In the genomic region with DNA sequence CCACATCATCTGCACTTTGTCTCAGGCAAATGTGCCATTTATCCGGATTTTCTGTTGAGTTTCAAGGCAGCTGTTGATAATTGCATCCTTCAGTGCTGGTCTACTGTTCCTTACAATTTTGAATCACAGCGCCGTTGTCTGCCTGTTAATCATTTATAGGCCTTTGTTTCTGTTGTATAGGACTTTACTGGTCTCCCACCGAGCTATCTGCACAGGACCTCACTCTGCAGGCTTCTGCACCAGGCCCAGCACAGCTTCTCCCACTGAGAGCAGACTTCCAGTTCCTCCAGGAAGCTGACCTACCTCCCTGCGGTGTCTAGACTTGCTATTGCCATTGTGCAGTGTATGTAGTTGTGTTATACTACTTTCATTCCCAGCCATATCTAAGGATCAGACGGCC, we compare ENCODE assay signal across 29 mouse cellular contexts. TPM values are rescaled to one million over a fixed set of nuclear protein-coding genes. Genes with fewer than 3 reads are reported as not detected.
DNase-seq lines count a peak whose midpoint lies in the region; ATAC-seq and TF ChIP-seq lines count a peak whose summit lies in the region.
"Had no signal": no experiment of that assay in that cellular context is flagged by ENCODE, and none has a peak within 500 bp of the region (broad histone marks: within the 10 kb centered on the region; RNA-seq: fewer than 3 reads in every experiment).

No protein-coding gene starts in this region.

- no peak for TF ChIP-seq CTCF in forebrain, postnatal 0 days (IDR thresholded peaks at IDR 0.05; ENCODE audit: low read depth)

- no peak overlapping the region for H3K9ac ChIP-seq in midbrain, embryonic 12.5 days (replicated peaks)
- no peak overlapping the region for H3K9ac ChIP-seq in midbrain, embryonic 16.5 days (ENCODE audit: low read depth, low read length)
- no peak overlapping the region for H3K9ac ChIP-seq in forebrain, embryonic 12.5 days
- no peak overlapping the region for H3K9ac ChIP-seq in forebrain, postnatal 0 days
- H3K9ac ChIP-seq: heart, embryonic 13.5 days; hindbrain, embryonic 15.5 days; kidney, embryonic 15.5 days; liver, embryonic 15.5 days; lung, embryonic 14.5 days had no signal

- ATAC-seq in midbrain, embryonic 12.5 days (ENCODE audit: low FRiP score, low read depth) = peak; percentile 19; the same call in 1 of the 2 replicates
- ATAC-seq in midbrain, embryonic 16.5 days = no peak
- ATAC-seq in forebrain, embryonic 12.5 days (ENCODE audit: low FRiP score) = peak; percentile 41; the same call in 1 of the 2 replicates
- ATAC-seq in forebrain, postnatal 0 days = peak; percentile 32; the same call in 1 of the 2 replicates
- ATAC-seq: inflammation-experienced regulatory T-cells, adult 6 months; Patski had no signal

- peaks cover 16% of the 10 kb centered on the region for H3K4me1 ChIP-seq in midbrain, embryonic 12.5 days
- H3K4me1 ChIP-seq in midbrain, embryonic 16.5 days (ENCODE audit: control insufficient read depth, insufficient read depth, low read length) = no peaks in the 10 kb centered on the region; the same call in 1 of the 2 replicates
- H3K4me1 ChIP-seq in forebrain, embryonic 12.5 days = peaks cover 21% of the 10 kb centered on the region
- H3K4me1 ChIP-seq in forebrain, postnatal 0 days (ENCODE audit: insufficient read depth) = no peaks in the 10 kb centered on the region
- H3K4me1 ChIP-seq: heart, embryonic 13.5 days; hindbrain, embryonic 15.5 days; liver, embryonic 15.5 days had no signal

- H3K27ac ChIP-seq in midbrain, embryonic 12.5 days (replicated peaks) = no peak overlapping the region
- no peak overlapping the region for H3K27ac ChIP-seq in midbrain, embryonic 16.5 days (ENCODE audit: low read length)
- H3K27ac ChIP-seq in forebrain, embryonic 12.5 days = 0 out of 2 replicates have a peak overlapping the region, but pooled peaks have one; percentile 20
- peak overlapping the region; percentile 35; the same call in 1 of the 2 replicates for H3K27ac ChIP-seq in forebrain, postnatal 0 days (ENCODE audit: low read depth, low read length)
- H3K27ac ChIP-seq: heart, embryonic 13.5 days; hindbrain, embryonic 15.5 days; kidney, embryonic 15.5 days; liver, embryonic 15.5 days; midbrain, embryonic 10.5 days had no signal

- H3K27me3 ChIP-seq in midbrain, embryonic 12.5 days = no peaks in the 10 kb centered on the region
- H3K27me3 ChIP-seq in midbrain, embryonic 16.5 days (ENCODE audit: control insufficient read depth, insufficient read depth, low read depth, low read length) = no peaks in the 10 kb centered on the region
- H3K27me3 ChIP-seq in forebrain, embryonic 12.5 days = no peaks in the 10 kb centered on the region; the same call in 1 of the 2 replicates
- H3K27me3 ChIP-seq in forebrain, postnatal 0 days (ENCODE audit: insufficient read depth, low read length) = no peaks in the 10 kb centered on the region
- H3K27me3 ChIP-seq: heart, embryonic 13.5 days; hindbrain, embryonic 15.5 days; kidney, embryonic 15.5 days; liver, embryonic 15.5 days had no signal

- DNase-seq in heart, adult 11 months = peak; percentile 73
- DNase-seq in heart, adult 8-10 months (ENCODE audit: low spot score) = no peak
- DNase-seq in forebrain, postnatal 0 days = no peak
- no peak for DNase-seq in gastrocnemius, postnatal 10 days
- DNase-seq in cerebellum, postnatal 4 days (ENCODE audit: low spot score in 2 of 2) = no peak
- DNase-seq: adrenal gland, postnatal 14 days; cerebellum, adult 11-12 months; cerebellum, postnatal 10 days; heart, postnatal 10 days; kidney, adult 11 months; layer of hippocampus, postnatal 36 days; liver; lung, embryonic 14.5 days; lung, postnatal 14 days; thymus, postnatal 4 days had no signal

- no peak overlapping the region for H3K4me2 ChIP-seq in midbrain, embryonic 12.5 days (replicated peaks)
- H3K4me2 ChIP-seq in midbrain, embryonic 16.5 days (ENCODE audit: low read length) = no peak overlapping the region
- H3K4me2 ChIP-seq in forebrain, embryonic 12.5 days = no peak overlapping the region
- no peak overlapping the region for H3K4me2 ChIP-seq in forebrain, postnatal 0 days (ENCODE audit: low read depth)
- H3K4me2 ChIP-seq: heart, embryonic 13.5 days; hindbrain, embryonic 15.5 days; kidney, embryonic 15.5 days; liver, embryonic 15.5 days; lung, embryonic 14.5 days had no signal

- 27% methylated on average over 6 of the region's 6 CpGs for WGBS in midbrain, embryonic 12.5 days
- 20% methylated on average over 6 of the region's 6 CpGs for WGBS in midbrain, embryonic 16.5 days
- 22% methylated on average over 6 of the region's 6 CpGs for WGBS in forebrain, embryonic 12.5 days
- 18% methylated on average over 6 of the region's 6 CpGs for WGBS in forebrain, postnatal 0 days

- H3K4me3 ChIP-seq in midbrain, embryonic 12.5 days = no peak overlapping the region
- no peak overlapping the region for H3K4me3 ChIP-seq in midbrain, embryonic 16.5 days (ENCODE audit: low read depth, low read length)
- H3K4me3 ChIP-seq in forebrain, embryonic 12.5 days (replicated peaks) = no peak overlapping the region
- H3K4me3 ChIP-seq in forebrain, postnatal 0 days (ENCODE audit: low read depth, low read length) = no peak overlapping the region
- H3K4me3 ChIP-seq: heart, embryonic 13.5 days; hindbrain, embryonic 15.5 days; kidney, embryonic 15.5 days; liver, embryonic 15.5 days; midbrain, embryonic 10.5 days had no signal

- H3K9me3 ChIP-seq in midbrain, embryonic 12.5 days = no peaks in the 10 kb centered on the region
- no peaks in the 10 kb centered on the region for H3K9me3 ChIP-seq in midbrain, embryonic 16.5 days (replicated peaks; ENCODE audit: control insufficient read depth, low read length, poor library complexity, severe bottlenecking)
- H3K9me3 ChIP-seq in forebrain, embryonic 12.5 days = no peaks in the 10 kb centered on the region
- H3K9me3 ChIP-seq in forebrain, postnatal 0 days (ENCODE audit: low read length) = no peaks in the 10 kb centered on the region
- H3K9me3 ChIP-seq: heart, embryonic 13.5 days; hindbrain, embryonic 15.5 days; kidney, embryonic 15.5 days; liver, embryonic 15.5 days; midbrain, embryonic 10.5 days had no signal

- H3K36me3 ChIP-seq in midbrain, embryonic 12.5 days = no peaks in the 10 kb centered on the region
- H3K36me3 ChIP-seq in midbrain, embryonic 16.5 days (ENCODE audit: control insufficient read depth, insufficient read depth, low read length) = no peaks in the 10 kb centered on the region
- H3K36me3 ChIP-seq in forebrain, embryonic 12.5 days (replicated peaks) = no peaks in the 10 kb centered on the region
- no peaks in the 10 kb centered on the region for H3K36me3 ChIP-seq in forebrain, postnatal 0 days (ENCODE audit: insufficient read depth)
- H3K36me3 ChIP-seq: heart, embryonic 13.5 days; hindbrain, embryonic 15.5 days; kidney, embryonic 15.5 days; liver, embryonic 15.5 days; midbrain, embryonic 10.5 days had no signal

RNA-seq across cellular contexts. Expression of a gene that starts 11.9 kb away (rescaled TPM):
- under 1 TPM; 0.43 to 0.75 (median 0.61) TPM for total RNA-seq in heart, adult 8-10 months (2022)
- 12.7 and 13.1 TPM in 2 replicates for polyA plus RNA-seq in midbrain, embryonic 12.5 days (2016; fragmentation: Nextera tagmentation; extraction: Ambion mirVana)
- polyA plus RNA-seq in midbrain, embryonic 16.5 days (2015; fragmentation: Nextera tagmentation; extraction: Ambion mirVana) = 19.0 and 19.7 TPM in 2 replicates
- 12.5 and 12.9 TPM in 2 replicates for polyA plus RNA-seq in forebrain, embryonic 12.5 days (2016; fragmentation: Nextera tagmentation; extraction: Ambion mirVana)
- total RNA-seq in forebrain, postnatal 0 days (2014; rRNA removed) = 34.2 and 34.5 TPM in 2 replicates
- 11.4 and 14.8 TPM in 2 replicates for polyA plus RNA-seq in forebrain, postnatal 0 days (2015; fragmentation: Nextera tagmentation; extraction: Ambion mirVana)
- total RNA-seq in gastrocnemius, postnatal 10 days (2021) = under 1 TPM; 0.61 to 0.88 TPM
- total RNA-seq: gastrocnemius, adult 8-10 months; hematopoietic stem cell, adult 5-6 weeks; MEL; monocyte, adult 5-6 weeks had no signal

Comparison
In these comparisons a context has a peak if more than half of its experiments do, and no peak if none do; other contexts are left out.
1. H3K27ac ChIP-seq: peak in forebrain, embryonic 12.5 days (single experiment) and forebrain, postnatal 0 days (single experiment); none in midbrain, embryonic 12.5 days (single experiment) and midbrain, embryonic 16.5 days (single experiment).